Mouse (Mus musculus): ENCODE measurements around the gene Ctrb1. TPM values are rescaled to one million over a fixed set of nuclear protein-coding genes. Genes with fewer than 3 reads are reported as not detected.

Gene Ctrb1
- total RNA-seq (2022) = not detected

GRCm38 (mm10) chr8:111690960-111691445 is at the start of gene Ctrb1:
Ctrb1 (minus strand) TSS chr8:111691010.
- DNase-seq (ENCODE audit: low spot score in 2 of 2) = no peak

GRCm38 (mm10) chr8:111740301-111740711 is 49.5 kb upstream of the Ctrb1 start:
- no peak for DNase-seq (ENCODE audit: low spot score in 2 of 2)

DNA sequence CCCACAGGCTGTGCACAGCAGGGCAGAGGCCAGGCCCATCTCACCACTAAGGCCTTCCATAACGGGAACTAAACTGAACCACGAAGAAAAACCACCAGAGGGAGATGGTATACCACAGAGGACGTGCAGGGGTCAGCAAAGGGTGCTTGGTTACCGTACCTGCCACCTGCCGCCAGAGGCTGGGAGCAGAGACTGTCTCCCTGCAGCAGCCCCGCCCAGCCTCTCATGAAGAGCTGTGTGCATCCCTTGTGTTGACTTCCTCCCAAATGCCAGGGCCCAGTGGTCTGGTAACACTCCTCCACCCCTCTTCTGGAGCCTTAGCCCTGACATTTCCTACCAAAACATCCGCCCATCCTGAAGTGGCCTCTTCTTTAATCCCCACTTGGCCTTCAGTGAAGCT is 48.8 kb upstream of the Ctrb1 start:
- no peak for DNase-seq (ENCODE audit: low spot score in 2 of 2)

GRCm38 (mm10) chr8:111738867-111739266 is 48.1 kb upstream of the Ctrb1 start:
- DNase-seq (ENCODE audit: low spot score in 2 of 2) = no peak

- DNase-seq (ENCODE audit: low spot score in 2 of 2) = peak in 1 of 2 experiments; percentile 62
Measured at GRCm38 (mm10) chr8:111736321-111736720, 45.5 kb upstream of the Ctrb1 start.

DNA sequence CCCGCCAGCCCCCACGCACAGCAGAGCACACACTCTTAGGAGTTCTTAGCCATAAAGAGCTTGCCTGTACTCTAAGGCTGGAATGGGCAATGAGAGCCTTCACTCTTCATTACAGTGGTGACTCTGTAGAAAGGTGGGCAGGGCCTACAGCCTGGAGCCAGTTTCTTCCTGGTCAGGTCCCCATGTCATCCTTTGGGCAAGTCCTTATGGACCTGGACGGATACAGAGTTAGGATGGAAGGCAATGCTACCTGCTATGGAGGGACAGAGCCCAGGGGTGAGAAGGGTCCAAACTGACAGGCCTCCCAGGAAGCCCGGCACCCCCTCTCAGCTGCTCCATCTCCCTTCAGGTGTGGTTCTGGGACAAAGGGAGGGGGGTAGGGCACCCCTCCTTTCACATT is 45.0 kb upstream of the Ctrb1 start:
- DNase-seq (ENCODE audit: low spot score in 2 of 2) = no peak

GRCm38 (mm10) chr8:111735335-111735761 is 44.5 kb upstream of the Ctrb1 start:
- DNase-seq (ENCODE audit: low spot score in 2 of 2) = no peak

GRCm38 (mm10) chr8:111734244-111734960 is 43.6 kb upstream of the Ctrb1 start:
- no peak for DNase-seq (ENCODE audit: low spot score in 2 of 2)

DNA sequence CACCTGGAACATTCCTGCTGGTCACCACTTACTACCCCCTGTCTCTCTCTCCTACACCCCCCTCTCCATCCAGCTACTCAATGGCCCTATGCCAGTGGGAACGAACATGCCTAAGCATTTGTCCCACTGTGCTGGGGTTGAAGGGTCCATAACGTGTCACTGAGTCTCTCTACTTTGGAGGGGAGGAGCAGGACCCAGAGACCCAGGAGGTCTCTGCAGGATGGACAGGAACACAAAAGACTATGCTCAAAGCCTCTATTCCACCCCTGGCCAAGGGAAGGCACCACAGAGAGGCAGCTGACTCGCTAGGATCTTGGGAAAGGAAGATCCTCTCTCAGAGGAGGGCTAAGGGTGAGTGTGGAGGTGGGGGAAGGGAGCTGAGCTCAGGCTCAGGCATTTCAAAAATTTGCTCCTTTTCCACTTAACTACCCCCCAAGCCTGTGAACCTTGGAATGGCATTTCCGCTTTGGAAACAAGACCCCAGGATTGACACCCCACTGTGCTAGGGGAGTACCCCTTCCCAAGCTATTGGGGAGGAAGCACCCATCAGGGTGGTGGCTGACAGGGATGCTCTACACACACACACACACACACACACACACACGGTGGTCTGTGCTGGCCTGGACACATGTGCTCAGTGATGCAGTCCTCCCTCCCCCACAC is 42.9 kb upstream of the Ctrb1 start:
- DNase-seq (ENCODE audit: low spot score in 2 of 2) = no peak

GRCm38 (mm10) chr8:111732406-111733085 is 41.7 kb upstream of the Ctrb1 start:
- no peak for DNase-seq (ENCODE audit: low spot score in 2 of 2)

GRCm38 (mm10) chr8:111732004-111732403 is 41.2 kb upstream of the Ctrb1 start:
- peak; percentile 93 to 94 for DNase-seq (ENCODE audit: low spot score in 2 of 2)

- DNase-seq (ENCODE audit: low spot score in 2 of 2) = no peak
Measured at GRCm38 (mm10) chr8:111731231-111731977, 40.6 kb upstream of the Ctrb1 start.

- DNase-seq (ENCODE audit: low spot score in 2 of 2) = no peak
Measured at GRCm38 (mm10) chr8:111729233-111730170, 38.7 kb upstream of the Ctrb1 start.

DNA sequence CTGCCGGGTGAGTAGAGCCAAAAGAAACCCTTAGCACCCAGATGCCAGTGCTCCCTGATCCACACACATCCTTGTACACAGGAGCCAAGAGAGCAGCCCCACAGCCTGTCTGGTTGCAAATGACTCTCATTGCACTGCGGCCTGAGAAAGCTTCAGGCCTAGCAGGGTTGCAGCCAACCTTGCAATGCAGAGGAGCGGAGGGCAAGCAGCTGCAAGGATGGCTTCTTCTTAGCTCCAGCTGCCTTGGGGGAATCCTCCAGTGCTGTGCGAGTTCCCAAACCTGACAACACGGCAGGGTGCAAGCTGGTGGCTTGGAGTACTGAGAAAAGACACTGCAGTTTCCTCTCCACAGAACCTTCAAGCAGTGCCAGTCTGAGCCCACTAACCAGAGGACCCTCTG is 37.7 kb upstream of the Ctrb1 start:
- DNase-seq (ENCODE audit: low spot score in 2 of 2) = no peak

GRCm38 (mm10) chr8:111727553-111727952 is 36.7 kb upstream of the Ctrb1 start:
- no peak for DNase-seq (ENCODE audit: low spot score in 2 of 2)

GRCm38 (mm10) chr8:111726102-111726900 is 35.5 kb upstream of the Ctrb1 start:
- peak; percentile 78 to 85 for DNase-seq (ENCODE audit: low spot score in 2 of 2)

- no peak for DNase-seq (ENCODE audit: low spot score in 2 of 2)
Measured at GRCm38 (mm10) chr8:111725341-111725740, 34.5 kb upstream of the Ctrb1 start.

- no peak for DNase-seq (ENCODE audit: low spot score in 2 of 2)
Measured at GRCm38 (mm10) chr8:111720115-111720544, 29.3 kb upstream of the Ctrb1 start.

- no peak for DNase-seq (ENCODE audit: low spot score in 2 of 2)
Measured at GRCm38 (mm10) chr8:111718937-111719336, 28.1 kb upstream of the Ctrb1 start.

Measured in layer of hippocampus, adult 8-10 months (tissue).